9 mouse cellular contexts compared by ENCODE assay signal in the genomic region with DNA sequence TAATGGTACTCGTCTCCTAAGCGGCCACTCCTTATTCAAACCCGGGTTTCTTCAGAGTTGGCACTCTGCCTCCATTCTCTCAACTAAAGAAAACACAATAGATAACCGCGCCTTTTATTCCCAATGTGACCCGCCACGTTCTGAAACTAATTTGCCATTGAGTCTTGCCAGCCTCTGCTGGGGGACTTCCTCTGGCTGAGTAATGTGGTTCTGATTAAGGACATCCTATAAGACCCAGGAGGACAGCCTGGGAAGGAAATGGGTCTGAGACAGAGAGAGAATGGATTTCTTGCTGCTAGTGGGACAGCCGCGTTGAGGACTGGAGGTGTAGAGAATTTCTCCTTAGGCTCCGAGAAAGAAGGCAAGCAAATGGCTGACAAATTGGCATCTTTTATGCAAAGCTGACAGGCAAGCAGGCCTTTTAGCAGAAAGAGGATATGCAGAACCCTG.
A peak's percentile ranks its signal among the peaks of the same experiment; 100 is the strongest.
DNase-seq lines count a peak whose midpoint lies in the region; ATAC-seq lines count a peak whose summit lies in the region.
"Had no signal": no experiment of that assay in that cellular context is flagged by ENCODE, and none has a peak within 500 bp of the region (broad histone marks: within the 10 kb centered on the region; RNA-seq: fewer than 3 reads in every experiment).

No protein-coding gene starts in this region.

- no peak for ATAC-seq in forebrain, embryonic 11.5 days (replicated peaks; ENCODE audit: low FRiP score)

- no peak overlapping the region for H3K9ac ChIP-seq in forebrain, embryonic 11.5 days (ENCODE audit: low read length)

- H3K4me1 ChIP-seq in forebrain, embryonic 11.5 days (replicated peaks; ENCODE audit: control insufficient read depth, insufficient read depth, low read length) = peaks cover 7% of the 10 kb centered on the region
- peaks cover 36% of the 10 kb centered on the region for H3K4me1 ChIP-seq in hindbrain, embryonic 10.5 days (replicated peaks)

- H3K9me3 ChIP-seq in forebrain, embryonic 11.5 days (ENCODE audit: control insufficient read depth, low read length) = no peaks in the 10 kb centered on the region
- no peaks in the 10 kb centered on the region for H3K9me3 ChIP-seq in hindbrain, embryonic 10.5 days

- WGBS in forebrain, embryonic 11.5 days = 27% methylated on average over 10 of the region's 10 CpGs
- 12% methylated on average over 10 of the region's 10 CpGs for WGBS in hindbrain, embryonic 10.5 days

- peak; percentile 66 for DNase-seq in ZHBTc4 (ENCODE audit: low read depth, low spot score)
- peak; percentile 50 for DNase-seq in forebrain, embryonic 11.5 days (ENCODE audit: low spot score)
- peak; percentile 42 for DNase-seq in hindbrain, embryonic 10.5 days (ENCODE audit: low spot score)
- peak; percentile 39 for DNase-seq in mesoderm, embryonic 11.5 days (ENCODE audit: low read depth, low spot score)
- no peak for DNase-seq in adrenal gland, postnatal 25 days
- DNase-seq in left cerebral cortex, postnatal 36 days (ENCODE audit: low spot score in 2 of 2) = no peak
- no peak for DNase-seq in layer of hippocampus, postnatal 14 days (ENCODE audit: low spot score in 2 of 2)
- no peak for DNase-seq in cerebellum, adult 9-11 months

- H3K36me3 ChIP-seq in forebrain, embryonic 11.5 days (ENCODE audit: control insufficient read depth, insufficient read depth, low read length) = no peaks in the 10 kb centered on the region
- H3K36me3 ChIP-seq in hindbrain, embryonic 10.5 days = no peaks in the 10 kb centered on the region

- peaks cover 4% of the 10 kb centered on the region; the same call in 1 of the 2 replicates for H3K27me3 ChIP-seq in forebrain, embryonic 11.5 days (ENCODE audit: control insufficient read depth, insufficient read depth, low read length)
- H3K27me3 ChIP-seq in hindbrain, embryonic 10.5 days (ENCODE audit: insufficient read depth, poor library complexity, severe bottlenecking) = peaks cover 86% of the 10 kb centered on the region

- no peak overlapping the region for H3K27ac ChIP-seq in forebrain, embryonic 11.5 days (ENCODE audit: low read depth, low read length)
- 0 out of 2 replicates have a peak overlapping the region, but pooled peaks have one; percentile 50 for H3K27ac ChIP-seq in hindbrain, embryonic 10.5 days

- intact Hi-C loops in left cerebral cortex, postnatal 36 days (cut with DNase I) = no loop called here

- H3K4me2 ChIP-seq in forebrain, embryonic 11.5 days (ENCODE audit: low read depth, low read length, severe bottlenecking) = no peak overlapping the region

- no peak overlapping the region for H3K4me3 ChIP-seq in forebrain, embryonic 11.5 days (ENCODE audit: low read depth, low read length)
- no peak overlapping the region for H3K4me3 ChIP-seq in hindbrain, embryonic 10.5 days
- H3K4me3 ChIP-seq: erythroblast, embryonic 14.5 days had no signal

Comparison
In these comparisons a context has a peak if more than half of its experiments do, and no peak if none do; other contexts are left out.
1. DNase-seq: peak in ZHBTc4 (single experiment), forebrain, embryonic 11.5 days (single experiment), hindbrain, embryonic 10.5 days (single experiment) and mesoderm, embryonic 11.5 days (single experiment); none in adrenal gland, postnatal 25 days (single experiment), left cerebral cortex, postnatal 36 days (0 of 2), layer of hippocampus, postnatal 14 days (0 of 2) and cerebellum, adult 9-11 months (single experiment).